Mouse (Mus musculus): ENCODE results near the gene Jpt1.
"Not testable (repeated sequence)": the region's sequence is repeated elsewhere in the genome, so short reads cannot be mapped to it uniquely, and the experiment has no call there.

GRCm38 (mm10) chr11:115476630-115477029 is 37.6 kb downstream of the Jpt1 start:
- not testable (repeated sequence) for TF ChIP-seq CTCF (IDR thresholded peaks at IDR 0.05; ENCODE audit: extremely low read depth, insufficient read length, insufficient replicate concordance, low read depth, low read length); POLR2A (IDR thresholded peaks at IDR 0.05; ENCODE audit: low read depth, low read length)

All from small intestine, adult 2 months (tissue).